Mouse (Mus musculus): ENCODE data around the gene Taf3.
A peak's percentile ranks its signal among the peaks of the same experiment; 100 is the strongest.

Taf3 gene

DNA sequence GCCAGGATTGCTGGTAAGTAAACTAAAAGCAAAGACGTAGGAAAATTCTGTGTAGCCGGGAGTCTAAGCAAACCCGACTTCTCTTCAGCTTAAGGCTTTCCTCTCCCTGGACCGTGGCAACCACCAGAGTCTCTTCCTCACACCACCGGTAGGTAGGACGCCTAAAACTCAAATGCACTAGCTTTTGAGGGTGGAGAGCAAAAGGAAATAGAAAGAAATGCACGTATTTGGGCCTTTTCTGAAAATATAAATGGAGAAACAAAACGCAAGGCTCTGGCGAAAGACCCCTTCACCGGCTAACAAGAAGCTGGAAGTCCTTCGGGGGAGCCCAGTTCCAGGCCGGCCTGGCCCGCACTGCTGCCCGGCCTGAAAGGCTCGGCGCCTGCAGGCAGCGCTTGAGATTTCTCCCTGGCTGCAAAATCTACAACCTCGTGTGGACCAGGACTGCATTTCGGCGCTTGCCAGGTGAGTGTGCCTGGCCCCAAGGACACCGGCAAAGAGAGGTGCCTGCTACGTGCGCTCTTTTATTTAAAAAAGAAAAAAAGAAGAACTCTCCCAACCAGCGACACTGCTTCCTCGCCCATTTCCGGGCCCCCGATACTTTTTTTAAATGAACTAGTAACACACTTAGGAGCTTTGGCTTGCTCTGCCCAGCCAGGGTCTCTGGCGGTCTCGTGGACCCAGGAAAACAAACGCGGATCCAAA, 171.6 kb downstream of the Taf3 start:
- DNase-seq (ENCODE audit: low read depth, low spot score): no peak

DNA sequence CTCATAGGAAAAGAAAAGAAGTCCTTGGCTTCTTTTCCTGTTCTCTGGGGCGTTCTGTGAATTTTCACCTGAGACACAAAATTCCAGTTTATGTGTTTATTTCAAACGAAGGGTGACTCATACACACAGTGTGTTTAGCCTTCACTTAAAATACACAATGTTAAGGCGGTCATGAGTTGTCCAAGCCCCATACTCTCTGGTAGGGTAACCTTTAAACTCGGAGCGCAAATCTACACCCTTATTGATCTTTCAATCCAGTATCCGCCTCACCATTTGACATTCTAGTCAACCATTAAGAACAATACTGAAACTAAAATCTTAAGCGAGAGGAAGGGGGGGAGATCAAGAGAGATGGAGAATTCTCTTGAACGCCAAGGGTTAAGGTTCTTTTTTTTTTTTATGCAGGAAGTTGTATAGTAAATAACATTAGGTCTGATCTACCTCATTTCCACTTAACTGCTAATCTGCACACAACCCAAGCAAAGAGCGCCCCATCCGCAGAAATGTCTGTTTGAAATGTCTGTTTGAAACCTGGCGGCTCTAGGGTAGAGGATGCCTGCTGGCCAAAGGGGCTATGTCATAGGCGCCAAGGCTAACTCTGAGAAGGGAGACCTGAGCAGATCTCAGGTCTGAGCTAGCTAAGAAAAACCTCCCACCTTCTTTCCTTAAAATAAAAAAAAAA, 172.6 kb downstream of the Taf3 start:
- no peak for DNase-seq (ENCODE audit: low read depth, low spot score)

DNA sequence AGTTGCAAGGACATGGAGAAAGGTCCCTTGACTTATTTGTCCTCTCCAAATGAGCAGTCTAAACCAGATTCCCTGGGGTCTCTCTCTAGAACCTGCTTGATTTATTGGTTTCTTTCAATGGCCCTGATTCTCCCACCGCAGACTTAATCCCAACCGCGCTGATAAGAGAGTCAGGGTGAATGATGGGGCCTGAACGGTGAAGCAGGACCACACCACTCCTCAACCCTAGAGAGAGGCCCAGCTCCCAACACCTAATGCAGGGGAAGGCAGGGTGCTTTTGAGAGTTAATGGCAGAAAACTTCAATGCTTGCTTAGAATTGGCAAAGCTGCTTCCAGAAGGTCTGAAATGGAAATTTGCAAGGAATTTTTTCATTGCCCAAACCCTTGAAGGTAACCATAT, 173.2 kb downstream of the Taf3 start:
- no peak for DNase-seq (ENCODE audit: low read depth, low spot score)

DNA sequence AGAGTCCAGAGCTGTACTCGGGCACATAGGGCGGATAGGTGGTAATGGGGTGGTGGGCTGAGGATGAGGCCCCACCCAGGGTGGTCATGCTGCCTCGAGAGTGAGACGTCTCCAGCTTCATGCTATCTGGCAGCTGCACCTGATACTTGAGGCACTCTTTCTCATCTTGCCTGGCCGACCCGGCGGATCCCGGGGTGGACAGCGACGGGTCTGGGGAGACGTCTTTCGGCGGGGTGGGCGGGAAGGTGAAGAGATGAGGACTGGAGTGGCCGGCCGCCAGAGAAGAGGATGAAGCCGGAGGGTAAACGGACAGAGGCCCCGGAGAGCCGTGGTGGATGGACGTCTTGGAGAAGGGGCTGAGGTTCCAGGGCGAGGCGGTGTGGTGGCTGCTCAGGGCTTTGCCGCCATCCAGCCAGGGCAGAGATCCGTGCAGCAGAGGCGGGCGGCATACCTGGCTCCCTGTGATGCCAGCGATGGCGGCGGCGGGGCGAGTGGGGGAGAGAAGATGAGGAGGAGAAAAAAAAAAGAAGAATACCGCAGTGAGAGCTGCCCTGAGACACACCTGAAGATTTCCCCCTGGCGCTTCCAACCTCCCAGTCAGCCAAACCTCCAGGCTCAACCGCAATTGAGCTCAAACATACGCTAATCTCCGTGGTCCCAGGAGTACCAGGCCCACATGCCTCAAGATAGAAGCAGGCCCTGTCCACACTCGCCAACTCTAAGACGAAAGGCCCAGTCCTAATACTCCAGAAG, 173.8 kb downstream of the Taf3 start:
- DNase-seq (ENCODE audit: low read depth, low spot score): no peak

DNA sequence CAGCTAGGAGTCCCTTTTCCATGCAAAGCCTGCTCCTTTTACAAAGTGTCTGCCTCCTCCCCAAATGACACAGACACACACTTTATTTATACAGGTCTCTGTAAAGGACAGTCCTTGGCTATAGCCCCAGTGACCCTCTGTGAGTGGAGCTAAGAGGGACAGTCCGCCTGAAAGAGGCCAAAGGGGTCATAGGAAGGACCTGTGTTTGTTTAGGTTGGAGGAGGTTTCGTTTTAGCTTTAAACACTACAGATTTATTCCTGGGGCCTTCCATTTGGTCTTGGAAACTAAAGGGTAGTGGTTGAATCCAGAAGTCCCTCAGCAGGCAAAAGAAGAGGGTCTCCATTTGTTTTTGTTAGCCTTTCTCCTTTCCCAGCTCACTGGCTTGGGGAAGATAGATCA, 174.6 kb downstream of the Taf3 start:
- no peak for DNase-seq (ENCODE audit: low read depth, low spot score)

DNA sequence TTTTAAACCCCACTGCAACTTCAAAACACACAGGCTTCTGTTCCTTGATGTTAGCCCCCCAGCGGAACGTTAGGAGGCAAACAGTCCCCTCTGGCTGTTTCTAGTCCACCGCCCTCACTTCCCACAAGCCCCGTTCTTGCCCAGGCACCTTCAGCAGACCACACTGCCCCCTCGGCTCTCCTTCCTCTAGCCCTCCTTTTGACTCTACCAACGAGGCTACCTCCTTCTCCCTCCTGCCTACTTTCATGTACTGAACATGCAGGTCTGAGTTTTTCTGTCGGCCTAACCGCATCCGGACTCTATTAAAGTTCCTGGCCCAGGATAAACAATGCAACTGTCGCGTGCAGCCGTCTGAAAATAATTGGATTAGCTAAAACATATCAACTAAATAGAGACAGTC, 175.7 kb downstream of the Taf3 start:
- no peak for DNase-seq (ENCODE audit: low read depth, low spot score)

DNA sequence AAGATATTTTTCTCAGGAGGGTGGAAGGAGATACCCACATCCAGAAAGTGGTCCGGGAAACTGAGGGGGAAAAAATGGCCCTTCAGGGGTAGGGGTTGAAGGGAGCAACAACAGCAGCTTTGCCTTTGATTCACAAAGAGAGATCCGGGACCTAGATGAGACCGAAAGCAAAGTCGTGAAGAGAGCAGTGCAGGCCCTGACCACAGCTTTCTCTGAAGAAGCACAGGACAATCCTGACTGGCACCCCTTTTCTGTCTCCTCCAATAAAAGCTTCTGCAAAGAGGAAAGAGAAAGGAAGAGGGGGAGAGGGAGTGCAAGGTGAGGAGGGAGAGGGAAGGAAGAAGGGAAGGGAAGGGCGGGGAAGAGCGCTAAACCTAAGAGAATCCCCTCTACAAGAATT, 176.6 kb downstream of the Taf3 start:
- DNase-seq (ENCODE audit: low read depth, low spot score): no peak

DNA sequence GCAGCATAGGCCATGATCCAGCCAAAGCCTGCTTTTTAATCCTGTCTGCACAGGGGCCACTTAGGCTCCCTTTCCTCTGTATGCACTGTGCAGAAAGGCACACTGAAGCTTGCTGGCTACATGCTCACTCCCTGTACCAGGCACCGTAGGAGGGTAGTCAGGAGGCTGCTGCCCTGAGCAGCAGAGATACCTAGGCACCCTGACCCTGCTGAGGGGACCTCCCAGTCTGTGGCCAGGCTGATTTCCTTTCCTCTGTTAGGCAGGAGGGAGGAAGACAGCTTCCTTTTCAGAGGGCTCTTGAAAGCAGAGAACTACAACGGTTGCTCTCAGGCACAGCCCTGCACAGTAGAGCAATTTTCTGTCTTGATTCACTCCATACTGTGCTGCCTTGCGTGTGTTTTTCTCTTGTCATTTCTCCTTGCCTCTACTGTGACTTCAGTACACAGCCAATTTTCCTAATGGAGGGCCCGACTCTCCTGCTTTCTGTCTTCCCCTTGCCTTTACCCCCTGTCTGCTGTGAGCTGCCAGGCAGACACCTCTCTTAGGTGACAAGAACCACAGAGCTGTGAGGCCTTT, 177.2 kb downstream of the Taf3 start:
- no peak for DNase-seq (ENCODE audit: low read depth, low spot score)

DNA sequence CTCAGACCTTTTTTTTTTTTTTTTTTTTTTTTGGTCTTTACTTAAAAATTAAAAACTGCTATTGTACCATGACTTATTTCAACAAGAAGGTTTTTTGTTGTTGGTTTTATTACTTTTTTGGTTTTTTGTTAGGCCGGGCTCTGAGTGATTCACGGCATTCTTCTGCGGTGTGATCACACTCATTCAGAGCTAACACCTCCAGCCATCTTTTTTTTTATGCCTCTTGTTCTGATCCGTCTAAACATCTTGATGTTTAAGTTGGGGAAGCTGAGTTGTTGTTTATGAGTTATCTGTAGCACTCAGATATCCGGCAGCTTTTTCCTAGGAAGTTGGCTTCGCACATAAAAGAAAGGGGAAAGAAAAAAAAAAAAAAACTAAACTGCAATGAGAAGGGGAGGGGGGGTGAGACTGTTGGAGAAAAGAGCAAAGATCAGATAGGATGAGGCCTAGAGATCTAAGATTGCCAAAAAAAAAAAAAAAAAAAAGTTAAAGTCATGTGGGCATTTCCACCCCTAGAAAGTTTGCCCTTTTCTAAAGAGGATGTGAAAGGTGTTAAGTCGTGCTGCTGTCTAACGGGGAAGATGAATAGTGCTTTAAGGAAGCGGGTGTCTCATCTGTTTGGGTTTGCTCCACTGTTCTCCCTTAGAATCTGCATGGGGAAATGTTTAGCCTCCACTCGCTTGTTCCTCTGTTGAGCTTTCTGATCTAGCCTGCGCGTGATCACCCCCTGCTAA, 181.1 kb downstream of the Taf3 start:
- peak; percentile 13 for DNase-seq (ENCODE audit: low read depth, low spot score)
